Mouse (Mus musculus) central nervous system, embryonic 11.5 days (tissue): ENCODE results near the gene Olfr1058. TPM values are rescaled to one million over a fixed set of nuclear protein-coding genes. Genes with fewer than 3 reads are reported as not detected.

ENCODE experiments used
- polyA plus RNA-seq: library from polyadenylated mRNA; depleted of rRNA; stranded (reverse); fragments of >200 nt; gene quantifications from 2 replicates; pipeline ENCODE4 v1.2.3, GENCODE M21; 2012; rRNA removed

The Olfr1058 gene
- not detected in 2 replicates for polyA plus RNA-seq

GRCm38 (mm10) chr2:86388461-86388860 is at the start of gene Olfr1058:
TSS of gene Olfr1058 (minus strand) at chr2:86388561.

GRCm38 (mm10) chr2:86426649-86427048 is 38.3 kb upstream of the Olfr1058 start, which contains the start of gene Olfr1062:
TSS of gene Olfr1062 (minus strand) at chr2:86426749.

GRCm38 (mm10) chr2:86413950-86414349 is 25.6 kb upstream of the Olfr1058 start, which contains the start of gene Olfr1061:
TSS of gene Olfr1061 (minus strand) at chr2:86414050.

GRCm38 (mm10) chr2:86378293-86378692 is 10.1 kb downstream of the Olfr1058 start, which contains the start of gene Olfr1057:
TSS of gene Olfr1057 (minus strand) at chr2:86378393.

GRCm38 (mm10) chr2:86362369-86362768 is 26.0 kb downstream of the Olfr1058 start, which contains the start of gene Olfr1056:
TSS of gene Olfr1056 (minus strand) at chr2:86362469.

GRCm38 (mm10) chr2:86350184-86350583 is 38.2 kb downstream of the Olfr1058 start, which contains the start of gene Olfr1055:
TSS of gene Olfr1055 (minus strand) at chr2:86350284.

GRCm38 (mm10) chr2:86335333-86335732 is 53.0 kb downstream of the Olfr1058 start, which contains the start of gene Olfr1054:
TSS of gene Olfr1054 (minus strand) at chr2:86335433.

Other genes with a start within 250 kb of the Olfr1058 start
- not detected in 2 replicates for gene Olfr1040, start 241.8 kb downstream of the Olfr1058 start, polyA plus RNA-seq
- gene Olfr1042, start 226.7 kb downstream of the Olfr1058 start, polyA plus RNA-seq = not detected in 2 replicates
- not detected in 2 replicates for gene Olfr1043, start 221.0 kb downstream of the Olfr1058 start, polyA plus RNA-seq
- not detected in 2 replicates for gene Olfr1044, start 210.7 kb downstream of the Olfr1058 start, polyA plus RNA-seq
- gene Olfr52, start 202.9 kb downstream of the Olfr1058 start, polyA plus RNA-seq = not detected in 2 replicates
- gene Olfr1045, start 185.6 kb downstream of the Olfr1058 start, polyA plus RNA-seq = not detected in 2 replicates
- not detected in 2 replicates for gene Olfr1046, start 169.2 kb downstream of the Olfr1058 start, polyA plus RNA-seq
- not detected in 2 replicates for gene Olfr1047, start 157.2 kb downstream of the Olfr1058 start, polyA plus RNA-seq
- not detected in 2 replicates for gene Olfr1048, start 148.3 kb downstream of the Olfr1058 start, polyA plus RNA-seq
- gene Olfr1049, start 130.2 kb downstream of the Olfr1058 start, polyA plus RNA-seq = not detected in 2 replicates
- gene Olfr1051, start 109.5 kb downstream of the Olfr1058 start, polyA plus RNA-seq = not detected in 2 replicates
- not detected in 2 replicates for gene Olfr1052, start 96.1 kb downstream of the Olfr1058 start, polyA plus RNA-seq
- not detected in 2 replicates for gene Olfr1053, start 73.3 kb downstream of the Olfr1058 start, polyA plus RNA-seq
- not detected in 2 replicates for gene Olfr1054, start 53.1 kb downstream of the Olfr1058 start, polyA plus RNA-seq
- gene Olfr1055, start 38.3 kb downstream of the Olfr1058 start, polyA plus RNA-seq = not detected in 2 replicates
- not detected in 2 replicates for gene Olfr1056, start 26.1 kb downstream of the Olfr1058 start, polyA plus RNA-seq
- not detected in 2 replicates for gene Olfr1057, start 10.2 kb downstream of the Olfr1058 start, polyA plus RNA-seq
- not detected in 2 replicates for gene Olfr1061, start 25.5 kb upstream of the Olfr1058 start, polyA plus RNA-seq
- not detected in 2 replicates for gene Olfr1062, start 38.2 kb upstream of the Olfr1058 start, polyA plus RNA-seq
- not detected in 2 replicates for gene Olfr1065, start 62.0 kb upstream of the Olfr1058 start, polyA plus RNA-seq
- gene Olfr1066, start 67.7 kb upstream of the Olfr1058 start, polyA plus RNA-seq = not detected in 2 replicates
- not detected in 2 replicates for gene Olfr228, start 98.8 kb upstream of the Olfr1058 start, polyA plus RNA-seq
- gene Olfr1076, start 119.9 kb upstream of the Olfr1058 start, polyA plus RNA-seq = not detected in 2 replicates
- not detected in 2 replicates for gene Olfr1079, start 153.9 kb upstream of the Olfr1058 start, polyA plus RNA-seq
- gene Olfr1080, start 169.7 kb upstream of the Olfr1058 start, polyA plus RNA-seq = not detected in 2 replicates
- gene Olfr1082, start 210.4 kb upstream of the Olfr1058 start, polyA plus RNA-seq = not detected in 2 replicates